Mouse (Mus musculus) frontal cortex, postnatal 36 days (tissue): ENCODE results near the gene C1qtnf12.
A peak's percentile ranks its signal among the peaks of the same experiment; 100 is the strongest.

ENCODE experiments used
- DNase-seq, 2 experiments: peaks; one replicate each; pipeline ENCODE4 v3.0.0; 2022; ENCODE audit warnings: low spot score in 2 of 2

Gene C1qtnf12

DNA sequence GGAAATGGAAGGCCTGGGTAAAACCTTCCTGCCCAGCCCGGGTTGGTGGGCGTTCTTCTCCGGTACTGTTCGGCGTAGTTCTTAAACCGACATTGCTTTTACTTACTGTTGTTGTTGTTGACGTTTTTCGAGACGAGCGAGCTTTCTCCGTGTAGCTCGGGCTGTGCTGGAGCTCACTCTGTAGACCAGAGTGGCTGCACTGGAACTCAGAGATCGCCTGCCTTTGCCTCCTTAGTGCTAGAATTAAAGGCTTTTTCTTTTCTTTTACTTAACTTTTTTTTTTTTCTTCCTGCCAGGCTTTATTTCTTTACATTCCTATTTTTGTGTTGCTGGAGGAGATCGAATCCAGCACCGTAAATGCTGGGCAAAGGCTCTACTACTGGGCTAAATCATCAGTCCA, 31.5 kb downstream of the C1qtnf12 start:
- DNase-seq, result no peak

DNA sequence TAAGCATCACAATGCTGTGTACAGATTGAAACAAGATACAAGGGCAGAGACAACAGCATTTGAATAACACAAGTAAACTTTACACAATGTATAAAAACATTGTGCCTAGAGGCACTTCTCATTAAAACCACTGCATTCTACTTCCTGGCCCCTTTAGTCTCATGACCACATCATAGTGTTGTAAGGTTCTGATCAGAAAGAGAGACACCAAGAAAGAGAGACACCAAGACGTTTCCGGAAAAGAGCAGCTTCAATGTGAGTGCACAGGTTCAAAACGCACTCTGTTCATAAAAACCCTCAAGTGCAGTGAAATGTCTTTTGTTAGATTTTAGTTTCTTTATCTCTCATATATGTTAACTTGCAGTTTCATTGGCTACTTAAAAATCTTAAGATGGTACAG, 42.0 kb downstream of the C1qtnf12 start:
- no peak for DNase-seq

DNA sequence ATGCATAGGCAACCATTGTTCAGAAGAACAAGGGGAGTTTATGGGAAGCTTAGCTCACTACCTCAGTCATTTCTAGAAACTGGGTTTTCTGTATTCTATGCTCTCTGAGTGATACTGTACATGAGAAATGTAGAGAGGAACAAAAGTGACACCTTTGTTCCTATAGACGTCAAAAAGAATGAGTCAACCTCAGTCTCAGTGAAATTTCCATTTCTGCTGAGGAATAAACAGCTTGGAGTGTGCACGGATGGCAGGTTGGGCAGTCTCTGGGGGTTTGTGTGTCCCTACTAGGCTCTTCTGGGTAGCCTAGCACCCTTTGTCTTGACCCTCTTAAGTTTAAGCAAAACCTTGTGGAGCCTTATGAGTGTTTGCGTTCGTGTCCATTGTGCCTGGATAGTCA, 46.3 kb downstream of the C1qtnf12 start:
- DNase-seq, result no peak

DNA sequence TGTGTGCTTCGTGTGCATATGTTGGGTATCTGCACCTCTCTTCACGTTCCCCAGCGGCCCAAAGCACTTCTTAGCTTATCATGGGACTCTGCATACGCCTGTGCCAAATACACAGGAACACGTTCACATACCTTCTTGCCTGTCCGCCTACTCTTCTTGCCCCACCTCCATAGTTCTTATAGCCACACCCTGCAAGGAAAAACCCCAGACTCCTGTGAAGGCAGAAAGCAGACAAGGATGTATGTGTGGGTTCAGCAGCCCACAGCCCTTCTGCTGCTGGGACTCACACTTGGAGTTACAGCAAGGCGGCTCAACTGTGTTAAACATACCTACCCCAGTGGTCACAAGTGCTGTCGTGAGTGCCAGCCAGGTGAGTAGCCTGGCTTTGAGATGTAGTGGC, 51.5 kb downstream of the C1qtnf12 start, which contains the start of gene Tnfrsf4:
Tnfrsf4 (plus strand) TSS at position 207 of the 400 bp plus-strand sequence.
- DNase-seq, result peak in 1 of 2 experiments; percentile 54

DNA sequence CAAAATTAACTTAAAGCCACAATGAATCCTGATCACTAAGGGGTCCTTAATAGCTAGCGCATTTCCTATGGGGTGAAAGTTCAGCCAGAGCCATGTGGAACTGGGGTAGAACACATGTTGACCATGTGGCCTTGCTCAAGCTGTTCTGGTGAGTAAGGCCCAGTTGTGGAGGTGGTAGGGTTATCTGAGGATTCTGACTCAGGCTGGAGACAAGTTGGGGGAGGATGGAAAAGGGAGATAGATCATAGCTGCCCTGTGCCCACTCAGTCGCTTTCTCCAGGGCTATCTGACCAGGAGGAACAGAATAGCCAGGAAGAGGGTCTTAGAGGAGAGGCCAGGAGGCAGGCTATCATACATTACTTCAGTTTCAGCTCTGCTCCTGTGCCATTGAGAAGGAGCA, 52.3 kb downstream of the C1qtnf12 start:
- no peak for DNase-seq
